ENCODE assay signal across 18 mouse cellular contexts in genomic region chr3:51135581-51135980, GRCm38 (mm10).
"Had no signal": no experiment of that assay in that cellular context is flagged by ENCODE, and none has a peak within 500 bp of the region (broad histone marks: within the 10 kb centered on the region; RNA-seq: fewer than 3 reads in every experiment).

No protein-coding gene starts in this region.

- H3K4me3 ChIP-seq: left cerebral cortex, adult 2 months; liver, embryonic 13.5 days; lung, embryonic 15.5 days; megakaryocyte, embryonic 14.5 days; midbrain, embryonic 12.5 days; neural tube, embryonic 13.5 days; stomach, embryonic 15.5 days had no signal

- DNase-seq: kidney, adult 8-10 months; kidney, postnatal 25 days; liver; liver, embryonic 13.5 days; liver, postnatal 0 days; lung, postnatal 14 days; retina, postnatal 1 day; right cerebral cortex, postnatal 4 days; thymus, adult 18-20 months; thymus, postnatal 14 days had no signal

- H3K36me3 ChIP-seq: liver, embryonic 13.5 days; lung, embryonic 15.5 days; midbrain, embryonic 12.5 days; neural tube, embryonic 13.5 days; stomach, embryonic 15.5 days had no signal

- H3K27me3 ChIP-seq: liver, embryonic 13.5 days; lung, embryonic 15.5 days; midbrain, embryonic 12.5 days; neural tube, embryonic 13.5 days; stomach, embryonic 15.5 days had no signal

- H3K9me3 ChIP-seq: liver, embryonic 13.5 days; lung, embryonic 15.5 days; megakaryocyte, embryonic 14.5 days; midbrain, embryonic 12.5 days; neural tube, embryonic 13.5 days; stomach, embryonic 15.5 days had no signal

- H3K27ac ChIP-seq: left cerebral cortex, adult 2 months; liver, embryonic 13.5 days; lung, embryonic 15.5 days; macrophage; midbrain, embryonic 12.5 days; neural tube, embryonic 13.5 days; stomach, embryonic 15.5 days had no signal

- H3K9ac ChIP-seq: liver, embryonic 13.5 days; liver, postnatal 0 days; lung, embryonic 15.5 days; midbrain, embryonic 12.5 days; neural tube, embryonic 13.5 days; stomach, embryonic 15.5 days had no signal

- H3K4me1 ChIP-seq: liver, embryonic 13.5 days; lung, embryonic 15.5 days; stomach, embryonic 15.5 days had no signal

- ATAC-seq: intestine, embryonic 16.5 days; liver, postnatal 0 days had no signal

- H3K4me2 ChIP-seq: liver, embryonic 13.5 days; lung, embryonic 15.5 days; midbrain, embryonic 12.5 days; neural tube, embryonic 13.5 days; stomach, embryonic 15.5 days had no signal
